Mouse (Mus musculus): ENCODE measurements around the gene Tmsb15b1. TPM values are rescaled to one million over a fixed set of nuclear protein-coding genes. Genes with fewer than 3 reads are reported as not detected.
A peak's percentile ranks its signal among the peaks of the same experiment; 100 is the strongest.

Tmsb15b1 gene
- 29.2 and 36.6 TPM in 2 replicates for polyA plus RNA-seq (2015; fragmentation: Nextera tagmentation; extraction: Ambion mirVana)

DNA sequence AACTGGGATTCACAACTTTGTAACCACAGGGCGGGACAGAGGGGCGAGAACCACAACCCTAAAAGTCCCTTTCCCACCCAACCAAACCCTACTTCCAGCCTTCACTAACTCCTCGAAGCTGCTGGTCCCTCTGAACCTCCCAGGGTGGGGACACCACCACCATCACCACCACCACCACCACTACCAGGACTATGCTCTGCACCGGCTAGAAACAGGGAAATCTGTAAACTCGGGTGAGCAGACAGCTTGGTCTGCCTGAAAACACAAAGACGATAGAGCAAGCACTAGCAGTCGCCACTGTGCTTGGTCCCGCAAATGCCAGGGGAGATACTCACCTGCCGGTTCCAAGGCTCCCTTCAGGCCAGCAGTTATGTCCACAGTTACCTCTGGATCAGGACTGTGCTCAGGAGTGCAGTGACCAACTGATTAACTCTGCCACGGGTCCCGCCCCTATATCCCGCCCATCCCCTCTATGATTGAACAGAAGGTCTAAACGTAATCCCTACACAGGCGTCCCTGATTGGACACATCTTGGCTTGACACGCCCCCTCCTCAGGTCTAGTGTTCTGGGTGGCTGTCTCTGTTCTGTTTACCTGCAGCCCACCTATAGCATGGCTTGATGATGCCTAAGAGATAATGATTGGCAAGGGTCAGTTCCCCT lies at the start of gene Tmsb15b1, which contains the start of gene Tmsb15l:
Gene Tmsb15b1, minus strand, starts transcription at position 451 of the 661 bp plus-strand sequence.
Gene Tmsb15l, minus strand, starts transcription at position 446 of the 661 bp plus-strand sequence.
- peak; percentile 100 for ATAC-seq (ENCODE audit: low FRiP score, low read depth)

GRCm38 (mm10) chrX:137019310-137019709 lies 42.6 kb upstream of the Tmsb15b1 start:
- no peaks in the 10 kb centered on the region for H3K36me3 ChIP-seq
- no peak overlapping the region for H3K4me3 ChIP-seq
- 33% methylated on average over 1 of the region's 1 CpGs for WGBS
- H3K27ac ChIP-seq (replicated peaks): no peak overlapping the region
- peak; percentile 54; the same call in 1 of the 2 replicates for ATAC-seq (ENCODE audit: low FRiP score, low read depth)
- no peaks in the 10 kb centered on the region for H3K9me3 ChIP-seq
- H3K27me3 ChIP-seq: no peaks in the 10 kb centered on the region
- no peaks in the 10 kb centered on the region for H3K4me1 ChIP-seq (replicated peaks)
- H3K4me2 ChIP-seq: no peak overlapping the region
- H3K9ac ChIP-seq: no peak overlapping the region

More for the DNA sequence above, at the start of gene Tmsb15b1, which contains the start of gene Tmsb15l:
- no peak within 1 kb of the TSS for H3K27ac ChIP-seq (replicated peaks)
- H3K27me3 ChIP-seq: no peaks in the 10 kb centered on the region
- H3K36me3 ChIP-seq: no peaks in the 10 kb centered on the region
- peak within 1 kb of the TSS; percentile 46 for H3K4me3 ChIP-seq
- no peaks in the 10 kb centered on the region for H3K9me3 ChIP-seq
- H3K9ac ChIP-seq: peak within 1 kb of the TSS; percentile 52
- peak within 1 kb of the TSS; percentile 60 for H3K4me2 ChIP-seq
- WGBS: 34% methylated on average over 15 of the region's 15 CpGs
- no peaks in the 10 kb centered on the region for H3K4me1 ChIP-seq (replicated peaks)

- no peak overlapping the region for H3K27ac ChIP-seq (replicated peaks)
- no peaks in the 10 kb centered on the region for H3K9me3 ChIP-seq
- ATAC-seq (ENCODE audit: low FRiP score, low read depth): no peak
- no peak overlapping the region for H3K4me2 ChIP-seq
- no peaks in the 10 kb centered on the region for H3K27me3 ChIP-seq
- no peaks in the 10 kb centered on the region for H3K36me3 ChIP-seq
- H3K9ac ChIP-seq: no peak overlapping the region
- H3K4me1 ChIP-seq (replicated peaks): no peaks in the 10 kb centered on the region
- H3K4me3 ChIP-seq: no peak overlapping the region
- WGBS: 84% methylated on average over 1 of the region's 1 CpGs
Measured at GRCm38 (mm10) chrX:137017668-137018067, 41.0 kb upstream of the Tmsb15b1 start.

GRCm38 (mm10) chrX:137015099-137015709 lies 38.5 kb upstream of the Tmsb15b1 start:
- no peak overlapping the region for H3K4me3 ChIP-seq
- H3K4me1 ChIP-seq (replicated peaks): no peaks in the 10 kb centered on the region
- H3K4me2 ChIP-seq: no peak overlapping the region
- 57% methylated on average over 6 of the region's 6 CpGs for whole genome bisulfite sequencing
- ATAC-seq (ENCODE audit: low FRiP score, low read depth): no peak
- no peak overlapping the region for H3K9ac ChIP-seq
- no peaks in the 10 kb centered on the region for H3K36me3 ChIP-seq
- no peaks in the 10 kb centered on the region for H3K9me3 ChIP-seq
- H3K27ac ChIP-seq (replicated peaks): no peak overlapping the region
- no peaks in the 10 kb centered on the region for H3K27me3 ChIP-seq

DNA sequence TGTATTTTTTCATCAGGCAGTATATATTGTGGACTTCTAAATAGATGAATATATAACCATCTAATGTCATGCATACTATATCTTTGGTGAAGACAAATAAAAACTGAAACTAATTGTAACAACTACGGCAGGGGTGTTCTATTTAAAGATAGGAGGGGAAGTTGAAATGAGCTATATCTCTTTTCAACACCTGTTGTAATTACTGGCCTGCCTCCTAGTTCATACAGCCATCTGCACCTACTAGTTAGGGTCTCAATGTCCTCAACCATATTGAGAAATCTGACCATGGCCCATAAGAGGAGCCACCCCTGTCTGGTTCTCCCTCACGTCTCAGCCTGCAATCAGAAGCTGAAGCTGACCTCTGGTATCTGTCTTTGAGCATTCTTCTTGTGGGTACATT lies 19.6 kb upstream of the Tmsb15b1 start:
- no peaks in the 10 kb centered on the region for H3K36me3 ChIP-seq
- ATAC-seq (ENCODE audit: low FRiP score, low read depth): no peak
- no peaks in the 10 kb centered on the region for H3K27me3 ChIP-seq
- no peaks in the 10 kb centered on the region for H3K9me3 ChIP-seq
- no peak overlapping the region for H3K4me3 ChIP-seq
- H3K27ac ChIP-seq (replicated peaks): no peak overlapping the region
- H3K4me2 ChIP-seq: no peak overlapping the region
- 80% methylated on average over 2 of the region's 2 CpGs for WGBS
- no peak overlapping the region for H3K9ac ChIP-seq
- peaks cover 21% of the 10 kb centered on the region for H3K4me1 ChIP-seq (replicated peaks)

DNA sequence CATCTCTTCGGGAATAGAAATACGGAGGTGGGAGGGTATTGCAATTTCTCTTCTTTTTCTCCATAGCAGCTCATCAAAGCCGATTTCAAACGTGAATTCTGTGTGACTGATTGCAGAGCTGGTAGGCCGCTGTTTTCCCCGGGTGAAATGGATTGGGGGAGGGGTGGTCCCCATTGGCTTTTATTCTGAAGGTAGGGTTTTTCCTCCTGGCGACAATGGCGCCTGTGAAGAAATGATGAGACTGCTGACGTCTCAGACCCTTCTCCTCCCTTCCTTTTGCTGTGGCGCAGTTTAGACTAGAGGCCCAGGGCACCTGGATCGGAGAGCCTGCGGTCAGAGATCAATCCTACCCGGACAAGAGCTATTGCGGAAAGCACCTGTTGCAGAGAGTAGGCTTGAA lies 17.0 kb upstream of the Tmsb15b1 start:
- peak overlapping the region; percentile 50 for H3K4me3 ChIP-seq
- no peaks in the 10 kb centered on the region for H3K36me3 ChIP-seq
- 24% methylated on average over 14 of the region's 14 CpGs for WGBS
- peak overlapping the region; percentile 59 for H3K4me2 ChIP-seq
- H3K9me3 ChIP-seq: no peaks in the 10 kb centered on the region
- peak overlapping the region; percentile 69 for H3K9ac ChIP-seq
- H3K27ac ChIP-seq (replicated peaks): peak overlapping the region; percentile 92
- no peak for ATAC-seq (ENCODE audit: low FRiP score, low read depth)
- peaks cover 25% of the 10 kb centered on the region for H3K4me1 ChIP-seq (replicated peaks)
- H3K27me3 ChIP-seq: no peaks in the 10 kb centered on the region

DNA sequence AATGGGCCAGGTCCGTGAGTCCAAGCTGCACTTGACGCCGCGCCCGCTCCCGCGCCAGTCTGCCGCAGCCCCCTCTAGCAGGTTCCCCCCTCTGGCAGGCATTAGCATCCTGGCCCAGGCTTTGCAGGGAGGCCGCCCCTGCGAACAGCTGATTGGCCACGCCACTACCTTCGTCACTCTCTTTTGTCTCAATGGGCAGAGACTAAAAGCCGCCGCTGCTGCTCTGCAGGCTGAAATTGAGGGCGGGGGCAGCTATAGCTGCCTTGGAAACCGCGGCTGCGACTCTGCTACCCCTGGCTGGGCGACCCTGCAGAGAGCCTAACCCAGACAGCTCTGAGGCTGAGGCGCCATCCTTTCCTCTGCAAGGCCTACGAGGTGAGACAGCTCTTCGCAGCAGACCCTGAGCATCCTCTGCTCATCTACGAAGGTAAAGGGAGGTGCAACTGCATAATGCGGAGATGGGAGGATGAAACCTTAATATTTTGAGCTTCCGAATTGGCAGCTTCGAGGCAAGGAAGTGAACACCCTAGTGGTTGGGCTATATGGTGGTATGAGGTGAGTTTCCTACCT lies 16.4 kb upstream of the Tmsb15b1 start, which contains the start of gene Zcchc18:
Gene Zcchc18, plus strand, starts transcription at position 178 of the 570 bp plus-strand sequence.
- ATAC-seq (ENCODE audit: low FRiP score, low read depth): peak; percentile 99
- peak within 1 kb of the TSS; percentile 59 for H3K4me2 ChIP-seq
- peak within 1 kb of the TSS; percentile 69 for H3K9ac ChIP-seq
- H3K27me3 ChIP-seq: no peaks in the 10 kb centered on the region
- 23% methylated on average over 26 of the region's 26 CpGs for WGBS
- H3K9me3 ChIP-seq: no peaks in the 10 kb centered on the region
- H3K4me1 ChIP-seq (replicated peaks): peaks cover 25% of the 10 kb centered on the region
- peak within 1 kb of the TSS; percentile 50 for H3K4me3 ChIP-seq
- H3K36me3 ChIP-seq: no peaks in the 10 kb centered on the region
- peak within 1 kb of the TSS; percentile 92 for H3K27ac ChIP-seq (replicated peaks)

GRCm38 (mm10) chrX:136992191-136992965 lies 15.7 kb upstream of the Tmsb15b1 start:
- peak; percentile 71 for ATAC-seq (ENCODE audit: low FRiP score, low read depth)
- Histone ChIP-seq H3K9ac (peak overlapping the region; percentile 55), H3K27me3 (no peaks in the 10 kb centered on the region), H3K4me1 (replicated peaks) (peaks cover 25% of the 10 kb centered on the region), H3K9me3 (no peaks in the 10 kb centered on the region), H3K36me3 (no peaks in the 10 kb centered on the region), H3K4me2 (peak overlapping the region; percentile 59), H3K27ac (replicated peaks) (peak overlapping the region; percentile 92), H3K4me3 (peak overlapping the region; percentile 50)
- WGBS: 24% methylated on average over 19 of the region's 19 CpGs

- 44% methylated on average over 2 of the region's 2 CpGs for WGBS
- no peaks in the 10 kb centered on the region for H3K36me3 ChIP-seq
- no peak for ATAC-seq (ENCODE audit: low FRiP score, low read depth)
- H3K9me3 ChIP-seq: no peaks in the 10 kb centered on the region
- 0 out of 2 replicates have a peak overlapping the region, but pooled peaks have one; percentile 92 for H3K27ac ChIP-seq (replicated peaks)
- H3K4me3 ChIP-seq: peak overlapping the region; percentile 50; the same call in 1 of the 2 replicates
- no peak overlapping the region for H3K9ac ChIP-seq
- peak overlapping the region; percentile 59 for H3K4me2 ChIP-seq
- H3K27me3 ChIP-seq: no peaks in the 10 kb centered on the region
- H3K4me1 ChIP-seq (replicated peaks): peaks cover 25% of the 10 kb centered on the region
Measured at GRCm38 (mm10) chrX:136991274-136991673, 14.6 kb upstream of the Tmsb15b1 start.

GRCm38 (mm10) chrX:136986039-136986438 lies 9.4 kb upstream of the Tmsb15b1 start:
- H3K36me3 ChIP-seq: no peaks in the 10 kb centered on the region
- no peaks in the 10 kb centered on the region for H3K9me3 ChIP-seq
- H3K4me2 ChIP-seq: no peak overlapping the region
- H3K27ac ChIP-seq (replicated peaks): no peak overlapping the region
- no peaks in the 10 kb centered on the region for H3K27me3 ChIP-seq
- H3K4me3 ChIP-seq: no peak overlapping the region
- no peak for ATAC-seq (ENCODE audit: low FRiP score, low read depth)
- peaks cover 2% of the 10 kb centered on the region; the same call in 1 of the 2 replicates for H3K4me1 ChIP-seq (replicated peaks)
- no peak overlapping the region for H3K9ac ChIP-seq

GRCm38 (mm10) chrX:136978616-136979015 lies 1.9 kb upstream of the Tmsb15b1 start:
- no peaks in the 10 kb centered on the region for H3K27me3 ChIP-seq
- ATAC-seq (ENCODE audit: low FRiP score, low read depth): no peak
- no peak overlapping the region for H3K27ac ChIP-seq (replicated peaks)
- no peak overlapping the region for H3K4me3 ChIP-seq
- H3K9me3 ChIP-seq: no peaks in the 10 kb centered on the region
- H3K4me2 ChIP-seq: no peak overlapping the region
- no peak overlapping the region for H3K9ac ChIP-seq
- H3K4me1 ChIP-seq (replicated peaks): no peaks in the 10 kb centered on the region
- H3K36me3 ChIP-seq: no peaks in the 10 kb centered on the region

Measured in hindbrain, embryonic 15.5 days (tissue).